Mouse (Mus musculus) embryonic facial prominence, embryonic 11.5 days (tissue): ENCODE results near the gene Tcp11l1. TPM values are rescaled to one million over a fixed set of nuclear protein-coding genes. Genes with fewer than 3 reads are reported as not detected.

Source experiments
- ATAC-seq: fragments of 200-750 bp; cut with Nextera tagmentation; replicated peaks from 2 replicates; pipeline ENCODE4 v1.8.0; 2017; ENCODE audit warnings: low read depth; ENCODE audit not compliant: insufficient number of reproducible peaks, low FRiP score, low TSS enrichment
- DNase-seq: peaks from one replicate; pipeline ENCODE4 v3.0.0-alpha.2; 2015; ENCODE audit warnings: low spot score
- H3K27ac ChIP-seq: fragments of 300-500 bp; sonication (generic); replicated peaks from 2 replicates; pipeline ENCODE4 v1.5.1; 2014; ENCODE audit warnings: mild to moderate bottlenecking, low read depth, low read length, control low read depth
- H3K27me3 ChIP-seq: fragments of 300-500 bp; sonication (generic); 2 replicates; pipeline ENCODE4 v1.6.1; 2014; ENCODE audit warnings: mild to moderate bottlenecking, low read length, moderate library complexity, mixed read lengths; ENCODE audit not compliant: control insufficient read depth, insufficient read depth
- H3K36me3 ChIP-seq: fragments of 300-500 bp; sonication (generic); replicated peaks from 2 replicates; pipeline ENCODE4 v1.6.1; 2014; ENCODE audit warnings: low read depth, mild to moderate bottlenecking, low read length, moderate library complexity, mixed read lengths; ENCODE audit not compliant: control insufficient read depth, insufficient read depth
- H3K4me1 ChIP-seq: fragments of 300-500 bp; sonication (generic); 2 replicates; pipeline ENCODE4 v1.6.1; 2014; ENCODE audit warnings: low read length, mixed read lengths; ENCODE audit not compliant: control insufficient read depth, insufficient read depth
- H3K4me2 ChIP-seq: fragments of 300-500 bp; sonication (generic); 2 replicates; pipeline ENCODE4 v1.6.1; 2014; ENCODE audit warnings: low read depth, mild to moderate bottlenecking, control low read depth, low read length, moderate library complexity
- H3K4me3 ChIP-seq: fragments of 300-500 bp; sonication (generic); 2 replicates; pipeline ENCODE4 v1.5.1; 2014; ENCODE audit warnings: low read depth, low read length, control low read depth
- H3K9ac ChIP-seq: fragments of 300-500 bp; sonication (generic); replicated peaks from 2 replicates; pipeline ENCODE4 v1.6.1; 2014; ENCODE audit warnings: mild to moderate bottlenecking, control low read depth, low read length
- H3K9me3 ChIP-seq: fragments of 300-500 bp; sonication (generic); replicated peaks from 2 replicates; pipeline ENCODE4 v1.6.1; 2016; ENCODE audit warnings: mild to moderate bottlenecking, low read length, inconsistent platforms, mixed read lengths; ENCODE audit not compliant: control insufficient read depth
- WGBS: fragments of 180-500 bp; shearing (Covaris S2); extraction: QIAGEN DNeasy Blood & Tissue Kit; methylation state at CpG from one replicate; pipeline ENCODE4 v1.1.7; 2014; 5-methylcytosine and 5-hydroxymethylcytosine counted together
- polyA plus RNA-seq: library from polyadenylated mRNA; unstranded; fragments of >200 nt; fragmentation: Nextera tagmentation; extraction: Ambion mirVana; gene quantifications from 2 replicates; pipeline ENCODE4 v1.2.1, GENCODE M21; 2014

Tcp11l1 gene
- polyA plus RNA-seq, 1 experiment from 2014 or later = 63.1 TPM

DNA sequence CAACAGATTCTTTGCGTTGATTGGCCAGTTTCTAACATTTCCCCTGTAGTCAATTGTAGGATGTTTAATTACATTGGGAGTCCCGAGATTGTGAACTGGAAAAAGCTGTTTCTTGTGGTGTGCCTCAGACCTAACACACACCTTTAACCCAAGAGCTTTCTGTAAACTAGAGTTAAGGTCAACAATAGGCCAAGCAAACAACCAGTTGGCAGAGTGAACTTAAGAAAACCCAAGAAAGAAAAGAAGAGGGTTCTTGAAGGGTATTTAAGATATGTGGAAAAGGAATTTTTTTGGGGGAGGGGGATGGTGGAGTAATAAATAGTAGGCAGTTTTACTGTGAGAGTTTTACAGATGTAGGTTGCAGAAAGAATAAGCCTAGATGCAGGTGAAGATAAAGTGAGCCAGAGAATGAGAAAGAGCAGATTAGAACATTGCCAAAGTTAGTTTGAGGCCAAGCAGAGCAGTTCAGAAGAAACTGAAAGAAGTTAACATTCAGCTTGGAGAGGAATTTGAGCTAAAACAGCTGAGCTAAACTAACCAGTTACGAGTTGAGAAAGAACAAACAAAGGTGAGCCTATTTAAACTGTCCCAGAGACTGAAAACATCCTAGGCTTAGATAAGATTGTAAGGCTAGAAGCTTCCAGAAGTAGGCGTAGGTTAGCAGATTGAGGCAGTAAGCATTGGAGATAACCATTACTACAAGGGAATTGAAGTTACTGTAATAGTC is 95.8 kb downstream of the Tcp11l1 start:
- H3K9me3 ChIP-seq = no peaks in the 10 kb centered on the region
- H3K36me3 ChIP-seq = no peaks in the 10 kb centered on the region
- 94% methylated on average over 4 of the region's 4 CpGs for WGBS
- DNase-seq = no peak
- H3K27me3 ChIP-seq = no peaks in the 10 kb centered on the region
- H3K9ac ChIP-seq = no peak overlapping the region
- no peak overlapping the region for H3K27ac ChIP-seq
- H3K4me2 ChIP-seq = no peak overlapping the region
- ATAC-seq = no peak
- H3K4me1 ChIP-seq = no peaks in the 10 kb centered on the region
- H3K4me3 ChIP-seq = no peak overlapping the region

DNA sequence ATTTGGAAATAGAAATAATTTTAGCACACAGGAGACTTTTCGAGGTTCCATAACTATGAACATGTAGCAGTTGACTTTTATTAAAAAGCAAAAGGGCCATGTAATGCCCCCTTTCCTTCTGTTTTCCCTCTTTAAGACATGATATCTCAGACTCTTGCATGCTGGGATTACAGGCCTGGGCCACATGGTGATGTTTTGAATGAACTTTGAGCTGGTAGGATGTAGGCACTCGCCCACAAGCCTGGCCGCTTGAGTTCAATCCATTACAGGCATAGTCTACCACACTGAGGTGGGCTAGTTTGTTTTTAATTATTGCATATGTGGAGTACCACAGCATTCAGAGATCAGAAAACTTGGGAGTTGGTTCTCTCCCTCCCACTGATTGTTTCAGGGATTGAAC is 97.2 kb downstream of the Tcp11l1 start:
- ATAC-seq (no peak), DNase-seq (no peak)
- whole genome bisulfite sequencing = 95% methylated on average over 3 of the region's 3 CpGs
- Histone ChIP-seq H3K9me3 (no peaks in the 10 kb centered on the region), H3K27me3 (no peaks in the 10 kb centered on the region), H3K4me3 (no peak overlapping the region), H3K27ac (no peak overlapping the region), H3K36me3 (no peaks in the 10 kb centered on the region), H3K4me1 (no peaks in the 10 kb centered on the region), H3K4me2 (no peak overlapping the region), H3K9ac (no peak overlapping the region)

Other genes with a start within 250 kb of the Tcp11l1 start
- 15.3 and 17.5 TPM in 2 replicates for gene Hipk3, start 217.7 kb downstream of the Tcp11l1 start, polyA plus RNA-seq
- 91.7 and 96.7 TPM in 2 replicates for gene Cstf3, start 121.6 kb downstream of the Tcp11l1 start, polyA plus RNA-seq
- 0.18 TPM in 1 of 2 replicates, not detected in the other for gene Pin1rt1, start 4.2 kb upstream of the Tcp11l1 start, polyA plus RNA-seq
- 4.4 and 5.1 TPM in 2 replicates for gene Depdc7, start 30.7 kb upstream of the Tcp11l1 start, polyA plus RNA-seq
- gene Qser1, start 104.6 kb upstream of the Tcp11l1 start, polyA plus RNA-seq = 17.1 and 18.8 TPM in 2 replicates
- gene Prrg4, start 137.7 kb upstream of the Tcp11l1 start, polyA plus RNA-seq = 1.5 TPM in 2 replicates
- gene Ccdc73, start 155.6 kb upstream of the Tcp11l1 start, polyA plus RNA-seq = 6.7 and 7.4 TPM in 2 replicates